Mouse (Mus musculus): ENCODE results near the gene Zfp790. TPM values are rescaled to one million over a fixed set of nuclear protein-coding genes. Genes with fewer than 3 reads are reported as not detected.

Zfp790 gene
- polyA plus RNA-seq, 1 experiment from 2014 or later: 2.9 TPM

MicroRNAs within 50 kb of the gene (microRNA counts, 519-probe panel; counts per million panel counts)
- 2,140 counts per million, percentile 30 among the panel's probes with 10 or more counts for microRNA mmu-miR-1964

Small RNA genes within 50 kb of the gene (microRNA-seq; reads per million reads assigned to microRNA genes)
- gene Mir1964: 4.8 reads per million, percentile 16 among the genes with 10 or more reads in this experiment

Other genes starting within 250 kb of the Zfp790 start
- gene Catsperg2, start 89.1 kb upstream of the Zfp790 start, polyA plus RNA-seq (2015; fragmentation: Nextera tagmentation; extraction: Ambion mirVana): not detected in 2 replicates
- 3.2 TPM in 2 replicates for gene Zfp84, start 47.6 kb upstream of the Zfp790 start, polyA plus RNA-seq (2015; fragmentation: Nextera tagmentation; extraction: Ambion mirVana)
- 0.54 and 0.67 TPM in 2 replicates for gene Zfp30, start 32.1 kb upstream of the Zfp790 start, polyA plus RNA-seq (2015; fragmentation: Nextera tagmentation; extraction: Ambion mirVana)
- gene Zfp940, start 37.6 kb downstream of the Zfp790 start, polyA plus RNA-seq (2015; fragmentation: Nextera tagmentation; extraction: Ambion mirVana): 0.36 and 0.83 TPM in 2 replicates
- gene Zfp420, start 43.9 kb downstream of the Zfp790 start, polyA plus RNA-seq (2015; fragmentation: Nextera tagmentation; extraction: Ambion mirVana): 0.91 and 0.97 TPM in 2 replicates
- 1.4 and 1.7 TPM in 2 replicates for gene Zfp27, start 90.5 kb downstream of the Zfp790 start, polyA plus RNA-seq (2015; fragmentation: Nextera tagmentation; extraction: Ambion mirVana)
- gene Zfp383, start 92.1 kb downstream of the Zfp790 start, polyA plus RNA-seq (2015; fragmentation: Nextera tagmentation; extraction: Ambion mirVana): 0.35 and 0.39 TPM in 2 replicates
- gene Zfp74, start 138.0 kb downstream of the Zfp790 start, polyA plus RNA-seq (2015; fragmentation: Nextera tagmentation; extraction: Ambion mirVana): 1.5 and 1.8 TPM in 2 replicates
- 8.2 and 12.5 TPM in 2 replicates for gene Zfp568, start 167.8 kb downstream of the Zfp790 start, polyA plus RNA-seq (2015; fragmentation: Nextera tagmentation; extraction: Ambion mirVana)
- 0.37 and 0.53 TPM in 2 replicates for gene Zfp14, start 235.3 kb downstream of the Zfp790 start, polyA plus RNA-seq (2015; fragmentation: Nextera tagmentation; extraction: Ambion mirVana)

Data from liver, embryonic 15.5 days (tissue).